Mouse (Mus musculus) thymus, postnatal 10 days (tissue): ENCODE data around the gene Car15.

Experiments
- DNase-seq, 2 experiments: peaks; one replicate each; pipeline ENCODE4 v3.0.0; 2021; ENCODE audit warnings: low spot score in 2 of 2

The Car15 gene

GRCm38 (mm10) chr16:17802456-17802838, 35.7 kb downstream of the Car15 start:
- no peak for DNase-seq

GRCm38 (mm10) chr16:17801777-17802455, 36.2 kb downstream of the Car15 start:
- DNase-seq: no peak

- DNase-seq: no peak
These were observed 38.6 kb downstream of the Car15 start for GRCm38 (mm10) chr16:17799584-17799983.

- no peak for DNase-seq
These were observed 39.6 kb downstream of the Car15 start for GRCm38 (mm10) chr16:17798321-17799180.

GRCm38 (mm10) chr16:17797812-17798311, 40.3 kb downstream of the Car15 start:
- DNase-seq: no peak

GRCm38 (mm10) chr16:17796971-17797811, 41.0 kb downstream of the Car15 start, which contains the start of gene Scarf2:
Scarf2 (plus strand) TSS chr16:17797282.
- no peak for DNase-seq

GRCm38 (mm10) chr16:17796519-17796918, 41.6 kb downstream of the Car15 start:
- DNase-seq: no peak

- DNase-seq: no peak
These were observed 42.5 kb downstream of the Car15 start for GRCm38 (mm10) chr16:17795643-17796042.

GRCm38 (mm10) chr16:17794047-17794446, 44.1 kb downstream of the Car15 start:
- DNase-seq: no peak

- DNase-seq: no peak
These were observed 45.4 kb downstream of the Car15 start for GRCm38 (mm10) chr16:17792728-17793127.

GRCm38 (mm10) chr16:17785337-17785736, 52.8 kb downstream of the Car15 start:
- DNase-seq: no peak
